Mouse (Mus musculus) ES-E14 (cell line): Measurements from ENCODE around the gene Slc25a45. TPM values are rescaled to one million over a fixed set of nuclear protein-coding genes. Genes with fewer than 3 reads are reported as not detected.
A peak's percentile ranks its signal among the peaks of the same experiment; 100 is the strongest.

Experiments
- DNase-seq: peaks from one replicate; pipeline ENCODE4 v3.0.0-alpha.2; 2013; ENCODE audit warnings: low read depth, low spot score
- H3K27ac ChIP-seq: 2 replicates; pipeline ENCODE4 v1.5.1; 2012; ENCODE audit warnings: low read depth, mild to moderate bottlenecking, low read length, moderate library complexity, mixed read lengths; ENCODE audit not compliant: poor library complexity, insufficient read depth, severe bottlenecking
- H3K36me3 ChIP-seq: 2 replicates; pipeline ENCODE4 v1.6.1; 2012; ENCODE audit warnings: mild to moderate bottlenecking, low read length, moderate library complexity, mixed read lengths; ENCODE audit not compliant: control insufficient read depth, poor library complexity, insufficient read depth, severe bottlenecking
- H3K4me1 ChIP-seq, 2 experiments: fragments of 150-350 bp in 1 of 2; sonication (generic) in 1 of 2; 2 replicates each; pipeline ENCODE4 v1.6.1; 2012; ENCODE audit warnings: low read length in 2 of 2, mild to moderate bottlenecking in 1 of 2, mixed read lengths in 1 of 2; ENCODE audit not compliant: control insufficient read depth in 2 of 2, insufficient read depth in 2 of 2, poor library complexity in 1 of 2
- H3K4me3 ChIP-seq, 2 experiments: fragments of 150-350 bp in 1 of 2; sonication (generic) in 1 of 2; 2 replicates each; pipeline ENCODE4 v1.5.1; 2012; ENCODE audit warnings: low read length in 2 of 2, low read depth in 1 of 2, mild to moderate bottlenecking in 1 of 2, mixed read lengths in 1 of 2; ENCODE audit not compliant: insufficient read depth in 1 of 2, poor library complexity in 1 of 2, severe bottlenecking in 1 of 2
- H3K9ac ChIP-seq: 2 replicates; pipeline ENCODE4 v1.6.1; 2012; ENCODE audit warnings: low read depth, mild to moderate bottlenecking, low read length, mixed read lengths; ENCODE audit not compliant: poor library complexity, insufficient read depth, severe bottlenecking
- H3K9me3 ChIP-seq: fragments of 150-350 bp; sonication (generic); 2 replicates; pipeline ENCODE4 v1.6.1; 2012; ENCODE audit warnings: low read depth, mild to moderate bottlenecking, low read length; ENCODE audit not compliant: control insufficient read depth, insufficient read depth
- CHD2 ChIP-seq: IDR thresholded peaks from 2 replicates; pipeline ENCODE4 v1.6.1; 2014; ENCODE audit warnings: mild to moderate bottlenecking, low read depth, low read length, inconsistent platforms
- HCFC1 ChIP-seq: IDR thresholded peaks from 2 replicates; pipeline ENCODE4 v1.6.1; 2012; ENCODE audit warnings: low read length, inconsistent platforms, borderline replicate concordance; ENCODE audit not compliant: insufficient read depth
- MAFK ChIP-seq: IDR thresholded peaks from 2 replicates; pipeline ENCODE4 v1.6.1; 2014; ENCODE audit warnings: mild to moderate bottlenecking, low read depth, low read length, inconsistent platforms; ENCODE audit not compliant: insufficient read depth
- ZC3H11A ChIP-seq: IDR thresholded peaks from 2 replicates; pipeline ENCODE4 v1.6.1; 2012; ENCODE audit warnings: low read depth, mild to moderate bottlenecking, inconsistent platforms, low read length, borderline replicate concordance
- ZNF384 ChIP-seq: IDR thresholded peaks from 2 replicates; pipeline ENCODE4 v1.6.1; 2012; ENCODE audit warnings: low read depth, low read length, inconsistent platforms
- in situ Hi-C, 2 experiments: fragments of 600-800 bp; cut with MboI; formaldehyde crosslinking; loops; one replicate each; pipeline ENCODE4 v1.15.1; 2025; ENCODE audit warnings: low sequenced_read_pairs in 2 of 2, inconsistent platforms in 1 of 2; ENCODE audit not compliant: unreplicated experiment in 2 of 2
- total RNA-seq: library from RNA; depleted of rRNA; stranded (reverse); fragments of 300-350 nt; gene quantifications from 2 replicates; pipeline ENCODE4 v1.2.3, GENCODE M21; 2012

Gene Slc25a45
- total RNA-seq, 1 experiment, result 1.2 TPM

DNA sequence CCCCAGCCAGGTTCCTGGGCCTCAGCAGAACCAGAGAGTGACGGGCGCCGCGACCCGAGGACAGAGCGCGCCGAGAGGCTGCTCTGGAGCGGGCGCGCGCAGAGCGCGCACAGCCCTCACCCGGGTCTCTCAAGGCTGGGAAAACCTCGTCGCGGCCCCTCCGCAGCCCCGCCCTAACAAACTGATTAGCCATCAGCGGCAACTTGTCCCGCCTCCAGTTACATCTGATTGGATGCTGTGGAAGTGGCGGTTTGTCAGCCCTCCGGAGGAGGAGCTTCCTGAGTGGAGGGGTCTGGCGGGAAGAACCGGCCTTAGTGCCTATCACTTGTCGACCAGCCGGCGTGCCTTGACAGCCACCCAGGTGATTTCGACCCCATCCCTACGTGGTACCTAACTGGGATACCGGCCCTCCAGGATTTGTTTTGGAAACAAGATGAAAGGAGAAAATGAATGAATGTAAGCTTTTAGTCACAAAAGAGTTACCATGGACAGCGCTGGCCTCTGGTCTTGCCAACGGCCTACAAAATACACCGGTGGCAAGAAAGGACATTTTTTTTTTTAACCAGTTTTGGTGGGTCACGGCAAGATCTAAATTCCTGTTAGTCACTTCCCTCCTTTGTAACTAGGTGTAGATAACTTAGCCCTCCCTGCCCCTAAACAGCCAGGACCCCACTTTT is 16.5 kb downstream of the Slc25a45 start, which contains the start of gene Tigd3:
Gene Tigd3, minus strand, starts transcription at position 148 of the 677 bp plus-strand sequence.
- Histone ChIP-seq H3K27ac (no peak within 1 kb of the TSS), H3K36me3 (peaks cover 9% of the 10 kb centered on the region), H3K9ac (peak within 1 kb of the TSS; percentile 75), H3K4me3 (peak within 1 kb of the TSS; percentile 73 to 77), H3K4me1 (peaks cover 0 to 7% of the 10 kb centered on the region in 2 experiments; a peak in 1 of 4 replicates), H3K9me3 (no peaks in the 10 kb centered on the region)
- TF ChIP-seq ZC3H11A, result no peak
- peak; percentile 76 for TF ChIP-seq CHD2
- in situ Hi-C loops, result no loop called here
- peak; percentile 95 for DNase-seq

- TF ChIP-seq CHD2, result no peak
- no peak for TF ChIP-seq ZC3H11A
- TF ChIP-seq ZNF384, result no peak
- no peak for TF ChIP-seq MAFK
- TF ChIP-seq HCFC1, result no peak
- Histone ChIP-seq H3K4me1 (peaks cover 0 to 3% of the 10 kb centered on the region in 2 experiments; a peak in 2 of 4 replicates), H3K9ac (no peak overlapping the region), H3K4me3 (no peak overlapping the region), H3K9me3 (no peaks in the 10 kb centered on the region), H3K36me3 (peaks cover 34% of the 10 kb centered on the region), H3K27ac (no peak overlapping the region)
- no peak for DNase-seq
- in situ Hi-C loops, result no loop called here
Measured at GRCm38 (mm10) chr19:5907275-5907674, 29.7 kb downstream of the Slc25a45 start.

DNA sequence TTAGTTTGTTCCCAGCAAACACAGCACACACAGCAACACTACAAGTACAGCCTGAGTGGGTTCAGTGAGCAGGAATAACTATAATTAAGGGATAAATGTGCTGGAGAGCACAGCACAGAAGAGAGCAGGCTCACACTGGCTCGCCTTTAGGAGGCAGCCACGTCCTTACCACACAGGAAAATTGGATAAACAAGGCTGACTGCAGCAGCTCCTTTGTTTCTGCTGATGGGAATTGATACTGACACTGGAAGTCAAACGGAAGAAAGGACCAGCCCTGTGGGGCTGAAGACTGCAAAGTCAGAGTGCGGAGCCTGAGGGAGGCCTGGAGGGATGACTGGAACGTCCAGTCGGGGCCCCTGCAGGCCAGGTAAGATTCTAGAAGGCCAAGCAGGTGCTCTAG is 32.6 kb downstream of the Slc25a45 start:
- peaks cover 16% of the 10 kb centered on the region for H3K36me3 ChIP-seq
- 0 out of 4 replicates have a peak overlapping the region, but pooled peaks of 1 of the 2 experiments have one; percentile 6 for H3K4me3 ChIP-seq
- no peak overlapping the region for H3K27ac ChIP-seq
- no peak overlapping the region for H3K9ac ChIP-seq
- no peak for DNase-seq
- H3K4me1 ChIP-seq, result peaks cover 0 to 3% of the 10 kb centered on the region in 2 experiments; a peak in 2 of 4 replicates
- TF ChIP-seq ZNF384 (no peak), ZC3H11A (no peak), MAFK (no peak), CHD2 (no peak), HCFC1 (no peak)
- in situ Hi-C loops, result no loop called here
- H3K9me3 ChIP-seq, result no peaks in the 10 kb centered on the region

DNA sequence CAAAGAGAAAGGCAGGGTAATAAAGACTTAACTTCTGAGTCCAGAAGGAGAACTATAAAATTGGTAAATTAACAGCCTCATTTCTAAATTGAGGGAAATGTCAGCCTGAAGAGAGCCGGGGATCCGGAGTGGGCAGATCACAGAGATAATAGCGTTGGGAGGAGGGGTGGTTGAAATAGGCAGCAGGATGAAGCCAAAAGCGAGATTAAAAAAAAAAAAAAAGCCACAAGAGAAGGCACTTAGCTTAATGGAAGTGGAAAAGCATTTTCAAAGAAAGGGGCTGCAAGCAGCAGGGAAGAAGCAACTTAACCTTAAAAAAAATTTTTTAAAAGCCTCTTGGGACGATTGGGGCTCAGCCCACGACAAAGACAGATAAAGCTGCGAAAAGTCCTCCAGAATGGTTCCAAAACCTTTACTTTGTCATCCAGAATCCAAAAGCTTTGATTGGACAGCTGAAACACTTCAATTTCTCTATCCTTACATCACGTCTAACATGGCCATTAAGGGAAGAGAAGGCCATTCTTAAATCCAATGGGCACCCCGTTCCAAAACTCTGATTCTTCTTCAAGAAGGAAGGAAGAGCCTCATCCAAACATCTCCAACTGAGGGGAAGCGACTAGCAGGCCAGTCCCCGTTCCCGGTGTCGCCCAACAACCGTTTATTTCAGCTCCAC is 34.0 kb downstream of the Slc25a45 start:
- Histone ChIP-seq H3K4me3 (peak overlapping the region; percentile 84 to 88), H3K9ac (peak overlapping the region; percentile 95), H3K27ac (no peak overlapping the region), H3K36me3 (peaks cover 8% of the 10 kb centered on the region; the same call in 1 of the 2 replicates), H3K4me1 (peaks cover 0 to 3% of the 10 kb centered on the region in 2 experiments; a peak in 2 of 4 replicates), H3K9me3 (no peaks in the 10 kb centered on the region)
- DNase-seq, result no peak
- in situ Hi-C loops, result no loop called here
- TF ChIP-seq MAFK, result no peak
- TF ChIP-seq ZC3H11A, result no peak
- TF ChIP-seq ZNF384, result no peak
- no peak for TF ChIP-seq CHD2
- no peak for TF ChIP-seq HCFC1
